Mouse (Mus musculus) layer of hippocampus, postnatal 14 days (tissue): ENCODE results near the gene Kcnj9. TPM values are rescaled to one million over a fixed set of nuclear protein-coding genes. Genes with fewer than 3 reads are reported as not detected.

Source experiments
- total RNA-seq, 2 experiments: library from RNA; stranded (reverse); gene quantifications; 2 replicates each; pipeline ENCODE4 v1.2.3; 2021

Kcnj9 gene
- total RNA-seq, 2 experiments from 2014 or later: 37.4 to 50.1 TPM

Other genes with a start within 250 kb of the Kcnj9 start
- 100 to 1,000 TPM; 152 TPM for gene Copa, start 246.8 kb downstream of the Kcnj9 start, total RNA-seq
- 10 to 100 TPM; 71.4 to 73.2 TPM for gene Ncstn, start 246.5 kb downstream of the Kcnj9 start, total RNA-seq
- 100 to 1,000 TPM in 1 of 2 experiments, 10 to 100 TPM in 1; 98.8 to 110 TPM for gene Pex19, start 202.6 kb downstream of the Kcnj9 start, total RNA-seq
- 100 to 1,000 TPM in 1 of 2 experiments, 10 to 100 TPM in 1; 97.8 to 104 TPM for gene Dcaf8, start 181.2 kb downstream of the Kcnj9 start, total RNA-seq
- gene Pea15a, start 122.5 kb downstream of the Kcnj9 start, total RNA-seq: 100 to 1,000 TPM; 360 to 376 TPM
- 1 to 10 TPM; 1.1 to 1.4 TPM for gene Casq1, start 109.5 kb downstream of the Kcnj9 start, total RNA-seq
- gene Atp1a4, start 70.9 kb downstream of the Kcnj9 start, total RNA-seq: not detected
- gene Igsf8, start 67.7 kb downstream of the Kcnj9 start, total RNA-seq: 100 to 1,000 TPM; 185 to 195 TPM
- gene Atp1a2, start 31.3 kb downstream of the Kcnj9 start, total RNA-seq: 100 to 1,000 TPM; 610 to 641 TPM
- 100 to 1,000 TPM; 101 to 106 TPM for gene Kcnj10, start 11.9 kb upstream of the Kcnj9 start, total RNA-seq
- 1 to 10 TPM; 8.9 to 9.5 TPM for gene Pigm, start 47.2 kb upstream of the Kcnj9 start, total RNA-seq
- not detected for gene Slamf9, start 146.0 kb upstream of the Kcnj9 start, total RNA-seq
- 1 to 10 TPM; 7.2 to 8.9 TPM for gene Igsf9, start 152.5 kb upstream of the Kcnj9 start, total RNA-seq
- gene Tagln2, start 170.7 kb upstream of the Kcnj9 start, total RNA-seq: 10 to 100 TPM; 14.1 to 15.6 TPM
- gene Cfap45, start 191.5 kb upstream of the Kcnj9 start, total RNA-seq: 1 to 10 TPM; 2.7 to 4.4 TPM
- under 1 TPM; 0.71 to 0.74 TPM for gene Vsig8, start 226.6 kb upstream of the Kcnj9 start, total RNA-seq